Mouse (Mus musculus): ENCODE data around the gene Nmb.

GRCm38 (mm10) chr7:80911053-80911452, 6.2 kb upstream of the Nmb start:
- TF ChIP-seq POLR2A (IDR thresholded peaks at IDR 0.05; ENCODE audit: insufficient read depth, low read depth, low read length) (no peak), CTCF (IDR thresholded peaks at IDR 0.05) (no peak)

Measured in heart, adult 2 months (tissue).